Mouse (Mus musculus) liver, adult 2 months (tissue): ENCODE results near the gene Foxd1. TPM values are rescaled to one million over a fixed set of nuclear protein-coding genes. Genes with fewer than 3 reads are reported as not detected.

Experiments used
- DNase-seq: peaks from one replicate; pipeline ENCODE4 v3.0.0-alpha.2; 2011; ENCODE audit warnings: low read depth, low spot score; ENCODE audit errors: extremely low read depth
- H3K27ac ChIP-seq: fragments of 200-500 bp; replicated peaks from 2 replicates; pipeline ENCODE4 v1.5.1; 2012; ENCODE audit warnings: low read depth, mild to moderate bottlenecking, control low read depth, inconsistent platforms, low read length; ENCODE audit not compliant: insufficient read depth
- H3K27me3 ChIP-seq: fragments of 200-500 bp; 2 replicates; pipeline ENCODE4 v1.6.1; 2012; ENCODE audit warnings: mild to moderate bottlenecking, moderate library complexity, low read length, inconsistent platforms; ENCODE audit not compliant: control insufficient read depth, insufficient read depth
- H3K36me3 ChIP-seq: fragments of 200-500 bp; 2 replicates; pipeline ENCODE4 v1.6.1; 2012; ENCODE audit warnings: low read length, inconsistent platforms; ENCODE audit not compliant: control insufficient read depth, insufficient read depth
- H3K4me1 ChIP-seq: fragments of 200-500 bp; 2 replicates; pipeline ENCODE4 v1.6.1; 2011; ENCODE audit warnings: low read length; ENCODE audit not compliant: control insufficient read depth, insufficient read depth
- H3K4me3 ChIP-seq: fragments of 200-500 bp; 2 replicates; pipeline ENCODE4 v1.5.1; 2011; ENCODE audit warnings: low read depth, mild to moderate bottlenecking, control low read depth, low read length, moderate library complexity; ENCODE audit not compliant: insufficient read depth
- H3K79me2 ChIP-seq: fragments of 200-500 bp; 2 replicates; pipeline ENCODE4 v1.6.1; 2012; ENCODE audit warnings: inconsistent platforms, mild to moderate bottlenecking, low read length, moderate library complexity; ENCODE audit not compliant: control insufficient read depth, insufficient read depth
- H3K9ac ChIP-seq: fragments of 200-500 bp; 2 replicates; pipeline ENCODE4 v1.6.1; 2012; ENCODE audit warnings: low read depth, mild to moderate bottlenecking, control low read depth, inconsistent platforms, low read length
- CTCF ChIP-seq: fragments of 200-500 bp; IDR thresholded peaks from 2 replicates; pipeline ENCODE4 v1.5.1; 2011; ENCODE audit warnings: low read depth, low read length, control low read depth
- POLR2A ChIP-seq: fragments of 200-500 bp; IDR thresholded peaks from 2 replicates; pipeline ENCODE4 v1.6.1; 2011; ENCODE audit warnings: low read length, control low read depth; ENCODE audit not compliant: insufficient read depth; ENCODE audit errors: extremely low read depth
- WGBS: fragments of 180-500 bp; shearing (Covaris S2); methylation state at CpG from one replicate; pipeline ENCODE4 v1.1.7; 2018; 5-methylcytosine and 5-hydroxymethylcytosine counted together
- polyA plus RNA-seq: library from polyadenylated mRNA; depleted of rRNA; stranded (reverse); fragments of >200 nt; gene quantifications from 2 replicates; pipeline ENCODE4 v1.2.3, GENCODE M21; 2012; rRNA removed
- total RNA-seq: library from RNA; depleted of rRNA; stranded (reverse); fragments of >200 nt; gene quantifications from 2 replicates; pipeline ENCODE4 v1.2.3, GENCODE M21; 2014; rRNA removed

Foxd1 gene
- total and polyA plus RNA-seq, 2 experiments: not detected

- TF ChIP-seq POLR2A (no peak), CTCF (no peak)
- H3K4me3 ChIP-seq: no peak overlapping the region
- DNase-seq: no peak
- 50% methylated on average over 6 of the region's 6 CpGs for WGBS
- H3K27ac ChIP-seq: no peak overlapping the region
- no peak overlapping the region for H3K9ac ChIP-seq
- no peaks in the 10 kb centered on the region for H3K4me1 ChIP-seq
- H3K36me3 ChIP-seq: no peaks in the 10 kb centered on the region
- H3K79me2 ChIP-seq: no peaks in the 10 kb centered on the region
- peaks cover 8% of the 10 kb centered on the region; the same call in 1 of the 2 replicates for H3K27me3 ChIP-seq
These were observed 38.0 kb downstream of the Foxd1 start for GRCm38 (mm10) chr13:98392031-98392430.

GRCm38 (mm10) chr13:98393356-98394070, 39.5 kb downstream of the Foxd1 start:
- 37% methylated on average over 10 of the region's 10 CpGs for WGBS
- peaks cover 8% of the 10 kb centered on the region; the same call in 1 of the 2 replicates for H3K27me3 ChIP-seq

More at GRCm38 (mm10) chr13:98393356-98394070, 39.5 kb downstream of the Foxd1 start:
- no peak for TF ChIP-seq CTCF
- Histone ChIP-seq H3K9ac (no peak overlapping the region), H3K4me1 (no peaks in the 10 kb centered on the region), H3K79me2 (no peaks in the 10 kb centered on the region), H3K4me3 (no peak overlapping the region), H3K27ac (no peak overlapping the region), H3K36me3 (no peaks in the 10 kb centered on the region)
- DNase-seq: no peak

Other genes with a start within 250 kb of the Foxd1 start
- gene Arhgef28, start 147.8 kb upstream of the Foxd1 start, total RNA-seq: 0.07 and 0.37 TPM in 2 replicates
- gene Arhgef28, start 147.8 kb upstream of the Foxd1 start, polyA plus RNA-seq: 0.20 TPM in 1 of 2 replicates, not detected in the other
- gene Utp15, start 91.2 kb upstream of the Foxd1 start, total RNA-seq: 6.4 and 7.7 TPM in 2 replicates
- gene Utp15, start 91.2 kb upstream of the Foxd1 start, polyA plus RNA-seq: 2.4 and 2.5 TPM in 2 replicates
- 11.1 and 12.8 TPM in 2 replicates for gene Ankra2, start 91.2 kb upstream of the Foxd1 start, total RNA-seq
- 6.1 and 6.4 TPM in 2 replicates for gene Ankra2, start 91.2 kb upstream of the Foxd1 start, polyA plus RNA-seq
- not detected in 2 replicates for gene Gm21976, start 74.4 kb upstream of the Foxd1 start, total RNA-seq
- gene Gm21976, start 74.4 kb upstream of the Foxd1 start, polyA plus RNA-seq: not detected in 2 replicates
- 233 and 247 TPM in 2 replicates for gene Btf3, start 37.2 kb upstream of the Foxd1 start, total RNA-seq
- 67.6 and 73.3 TPM in 2 replicates for gene Btf3, start 37.2 kb upstream of the Foxd1 start, polyA plus RNA-seq
- gene Gm10320, start 137.8 kb downstream of the Foxd1 start, total RNA-seq: 0.37 and 0.81 TPM in 2 replicates
- gene Gm10320, start 137.8 kb downstream of the Foxd1 start, polyA plus RNA-seq: 0.70 and 0.75 TPM in 2 replicates